Comparison of ENCODE assay signal across 28 mouse cellular contexts in genomic region chr6:22791801-22792200, GRCm38 (mm10).
A peak's percentile ranks its signal among the peaks of the same experiment; 100 is the strongest.
DNase-seq lines count a peak whose midpoint lies in the region; ATAC-seq lines count a peak whose summit lies in the region.
"Had no signal": no experiment of that assay in that cellular context is flagged by ENCODE, and none has a peak within 500 bp of the region (broad histone marks: within the 10 kb centered on the region; RNA-seq: fewer than 3 reads in every experiment).

No protein-coding gene starts in this region.

- H3K36me3 ChIP-seq in forebrain, embryonic 10.5 days (replicated peaks), result no peaks in the 10 kb centered on the region
- no peaks in the 10 kb centered on the region for H3K36me3 ChIP-seq in forebrain, embryonic 16.5 days (ENCODE audit: control insufficient read depth, insufficient read depth)
- H3K36me3 ChIP-seq: embryonic facial prominence, embryonic 10.5 days; embryonic facial prominence, embryonic 13.5 days; heart, embryonic 10.5 days; heart, embryonic 13.5 days had no signal

- no peaks in the 10 kb centered on the region for H3K27me3 ChIP-seq in forebrain, embryonic 10.5 days (ENCODE audit: poor library complexity, severe bottlenecking)
- H3K27me3 ChIP-seq in forebrain, embryonic 16.5 days (replicated peaks; ENCODE audit: control insufficient read depth, insufficient read depth, low read length), result no peaks in the 10 kb centered on the region
- H3K27me3 ChIP-seq: embryonic facial prominence, embryonic 13.5 days; heart, embryonic 13.5 days had no signal

- 93% methylated on average over 4 of the region's 4 CpGs for WGBS in forebrain, embryonic 10.5 days
- WGBS in forebrain, embryonic 16.5 days, result 96% methylated on average over 4 of the region's 4 CpGs

- H3K4me2 ChIP-seq in forebrain, embryonic 16.5 days (ENCODE audit: low read length), result no peak overlapping the region
- H3K4me2 ChIP-seq: embryonic facial prominence, embryonic 13.5 days; heart, embryonic 13.5 days; hindbrain, embryonic 14.5 days had no signal

- no peak for ATAC-seq in forebrain, embryonic 16.5 days
- ATAC-seq: activated CD4-positive, CD25-positive, alpha-beta regulatory T cell, adult 4 months; CD4-positive, CD25-positive, alpha-beta regulatory T cell, adult 4 months; forebrain, embryonic 14.5 days; hindbrain, postnatal 0 days; inflammation-experienced regulatory T-cells, adult 6 months; intestine, embryonic 16.5 days had no signal

- H3K27ac ChIP-seq in forebrain, embryonic 10.5 days, result peak overlapping the region; percentile 90; the same call in 1 of the 2 replicates
- no peak overlapping the region for H3K27ac ChIP-seq in forebrain, embryonic 16.5 days (ENCODE audit: low read length)
- H3K27ac ChIP-seq: embryonic facial prominence, embryonic 10.5 days; embryonic facial prominence, embryonic 13.5 days; heart, adult 2 months; heart, embryonic 10.5 days; heart, embryonic 13.5 days; hindbrain, embryonic 14.5 days; hindbrain, postnatal 0 days had no signal

- peaks cover 44% of the 10 kb centered on the region for H3K4me1 ChIP-seq in forebrain, embryonic 10.5 days
- H3K4me1 ChIP-seq in forebrain, embryonic 16.5 days (replicated peaks; ENCODE audit: control insufficient read depth, insufficient read depth, low read length), result peaks cover 22% of the 10 kb centered on the region
- H3K4me1 ChIP-seq: heart, embryonic 10.5 days; heart, embryonic 13.5 days had no signal

- no peak for DNase-seq in forebrain, embryonic 10.5 days (ENCODE audit: extremely low spot score, low spot score)
- peak; percentile 15 for DNase-seq in Muller cell, postnatal 12 days (ENCODE audit: inconsistent ontology term)
- DNase-seq in adrenal gland, postnatal 10 days, result peak; percentile 16
- peak; percentile 11 for DNase-seq in fat pad, adult 2 months (ENCODE audit: extremely low read depth, low read depth, low spot score)
- DNase-seq in spleen, adult 18-20 months, result no peak
- DNase-seq: cerebellum, adult 18-20 months; cerebellum, postnatal 10 days; cerebellum, postnatal 36 days; embryo, embryonic 11 days; gastrocnemius, postnatal 10 days; gastrocnemius, postnatal 36 days; heart, adult 2 months; heart, postnatal 14 days; heart, postnatal 4 days; kidney, adult 18-20 months had no signal

- no peak overlapping the region for H3K9ac ChIP-seq in forebrain, embryonic 16.5 days (replicated peaks; ENCODE audit: low read depth, low read length)
- H3K9ac ChIP-seq: embryonic facial prominence, embryonic 13.5 days; heart, embryonic 13.5 days; hindbrain, embryonic 14.5 days had no signal

- H3K4me3 ChIP-seq in forebrain, embryonic 10.5 days, result no peak overlapping the region
- H3K4me3 ChIP-seq in forebrain, embryonic 16.5 days (replicated peaks; ENCODE audit: low read length), result no peak overlapping the region
- H3K4me3 ChIP-seq: embryonic facial prominence, embryonic 10.5 days; embryonic facial prominence, embryonic 13.5 days; erythroblast, embryonic 14.5 days; heart, adult 2 months; heart, embryonic 10.5 days; heart, embryonic 13.5 days had no signal

- no peaks in the 10 kb centered on the region for H3K9me3 ChIP-seq in forebrain, embryonic 10.5 days
- no peaks in the 10 kb centered on the region for H3K9me3 ChIP-seq in forebrain, embryonic 16.5 days (ENCODE audit: control insufficient read depth, low read length)
- H3K9me3 ChIP-seq: embryonic facial prominence, embryonic 10.5 days; embryonic facial prominence, embryonic 13.5 days; heart, embryonic 10.5 days; heart, embryonic 13.5 days had no signal

Comparison
In these comparisons a context has a peak if more than half of its experiments do, and no peak if none do; other contexts are left out.
1. DNase-seq: peak in Muller cell, postnatal 12 days (single experiment), adrenal gland, postnatal 10 days (single experiment) and fat pad, adult 2 months (single experiment); none in forebrain, embryonic 10.5 days (single experiment) and spleen, adult 18-20 months (0 of 2).